Mouse (Mus musculus): ENCODE results near the gene Cep70. TPM values are rescaled to one million over a fixed set of nuclear protein-coding genes. Genes with fewer than 3 reads are reported as not detected.

Cep70 gene
- polyA plus RNA-seq, 1 experiment from 2014 or later: 50.6 TPM

GRCm38 (mm10) chr9:99242533-99243189 is 506 bp upstream of the Cep70 start:
- Histone ChIP-seq H3K9ac (peak overlapping the region; percentile 67), H3K4me3 (peak overlapping the region; percentile 72), H3K4me1 (replicated peaks) (peaks cover 20% of the 10 kb centered on the region), H3K9me3 (no peaks in the 10 kb centered on the region), H3K36me3 (no peaks in the 10 kb centered on the region), H3K27ac (replicated peaks) (no peak overlapping the region), H3K27me3 (no peaks in the 10 kb centered on the region), H3K4me2 (peak overlapping the region; percentile 65)
- 8% methylated on average over 17 of the region's 17 CpGs for WGBS
- peak; percentile 72; the same call in 1 of the 2 replicates for ATAC-seq (ENCODE audit: low FRiP score, low read depth)

DNA sequence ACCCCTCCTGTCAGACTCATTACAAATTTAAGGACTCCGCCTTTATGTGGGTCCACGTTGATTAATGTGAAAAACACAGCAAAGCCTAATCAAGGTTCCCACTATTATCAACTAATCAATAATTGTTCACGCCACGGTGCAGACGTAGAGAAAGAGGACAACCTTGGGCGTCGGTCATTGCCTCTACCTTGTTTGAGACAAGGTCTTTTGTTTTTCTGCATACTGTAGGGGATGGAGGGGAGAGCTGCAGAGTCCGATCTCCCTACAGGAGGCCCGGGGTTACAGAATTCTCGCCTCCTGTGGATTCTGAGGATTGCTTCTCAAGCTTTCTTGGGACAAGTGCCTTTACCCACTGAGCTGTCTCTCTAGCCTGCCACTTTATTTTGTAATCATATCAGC is 727 bp downstream of the Cep70 start:
- WGBS: under 1% methylated on average over 10 of the region's 10 CpGs
- Histone ChIP-seq H3K36me3 (no peaks in the 10 kb centered on the region), H3K4me1 (replicated peaks) (peaks cover 20% of the 10 kb centered on the region), H3K9me3 (no peaks in the 10 kb centered on the region), H3K4me3 (peak overlapping the region; percentile 72), H3K27ac (replicated peaks) (peak overlapping the region; percentile 90), H3K27me3 (no peaks in the 10 kb centered on the region), H3K9ac (peak overlapping the region; percentile 67), H3K4me2 (peak overlapping the region; percentile 65)
- ATAC-seq (ENCODE audit: low FRiP score, low read depth): peak; percentile 19

GRCm38 (mm10) chr9:99248304-99248703 is 5.1 kb downstream of the Cep70 start:
- Histone ChIP-seq H3K27me3 (no peaks in the 10 kb centered on the region), H3K4me1 (replicated peaks) (peaks cover 13% of the 10 kb centered on the region), H3K4me3 (no peak overlapping the region), H3K4me2 (no peak overlapping the region), H3K36me3 (no peaks in the 10 kb centered on the region), H3K9me3 (no peaks in the 10 kb centered on the region), H3K27ac (replicated peaks) (no peak overlapping the region), H3K9ac (no peak overlapping the region)
- WGBS: 58% methylated on average over 8 of the region's 8 CpGs
- no peak for ATAC-seq (ENCODE audit: low FRiP score, low read depth)

- Histone ChIP-seq H3K9ac (no peak overlapping the region), H3K27ac (replicated peaks) (no peak overlapping the region), H3K4me1 (replicated peaks) (peaks cover 13% of the 10 kb centered on the region), H3K9me3 (no peaks in the 10 kb centered on the region), H3K36me3 (peaks cover 2% of the 10 kb centered on the region; the same call in 1 of the 2 replicates), H3K27me3 (no peaks in the 10 kb centered on the region), H3K4me2 (no peak overlapping the region), H3K4me3 (no peak overlapping the region)
- 95% methylated on average over 4 of the region's 4 CpGs for WGBS
- ATAC-seq (ENCODE audit: low FRiP score, low read depth): no peak
Measured at GRCm38 (mm10) chr9:99248906-99249305, 5.7 kb downstream of the Cep70 start.

GRCm38 (mm10) chr9:99253861-99254260 is 10.7 kb downstream of the Cep70 start:
- Histone ChIP-seq H3K36me3 (peaks cover 35% of the 10 kb centered on the region), H3K4me2 (no peak overlapping the region), H3K4me1 (replicated peaks) (no peaks in the 10 kb centered on the region), H3K9me3 (no peaks in the 10 kb centered on the region), H3K27ac (replicated peaks) (no peak overlapping the region), H3K9ac (no peak overlapping the region), H3K4me3 (no peak overlapping the region), H3K27me3 (no peaks in the 10 kb centered on the region)
- ATAC-seq (ENCODE audit: low FRiP score, low read depth): no peak
- 92% methylated on average over 10 of the region's 10 CpGs for WGBS

- Histone ChIP-seq H3K27ac (replicated peaks) (no peak overlapping the region), H3K4me3 (no peak overlapping the region), H3K27me3 (no peaks in the 10 kb centered on the region), H3K36me3 (peaks cover 41% of the 10 kb centered on the region), H3K9ac (no peak overlapping the region), H3K4me1 (replicated peaks) (no peaks in the 10 kb centered on the region), H3K9me3 (no peaks in the 10 kb centered on the region), H3K4me2 (no peak overlapping the region)
- ATAC-seq (ENCODE audit: low FRiP score, low read depth): no peak
- WGBS: 93% methylated on average over 1 of the region's 1 CpGs
Measured at GRCm38 (mm10) chr9:99256206-99256605, 13.0 kb downstream of the Cep70 start.

DNA sequence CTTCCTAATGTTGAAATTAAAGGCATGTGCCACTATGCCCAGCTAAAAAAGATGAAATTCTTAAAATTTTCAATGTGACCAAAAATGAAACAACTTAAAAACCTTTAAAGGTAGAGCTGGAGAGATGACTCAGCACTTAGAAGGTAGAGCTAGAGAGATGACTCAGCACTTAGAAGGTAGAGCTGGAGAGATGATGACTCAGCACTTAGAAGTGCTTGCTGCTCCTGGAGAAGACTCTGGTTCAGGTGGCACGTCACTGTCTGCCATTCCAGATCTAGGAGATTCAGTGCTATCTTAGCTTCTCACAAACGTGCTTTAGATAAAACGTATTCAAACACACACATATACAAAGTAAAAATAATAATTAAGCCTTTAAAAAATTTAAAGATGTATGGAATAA is 13.7 kb downstream of the Cep70 start:
- Histone ChIP-seq H3K27ac (replicated peaks) (no peak overlapping the region), H3K4me2 (no peak overlapping the region), H3K4me1 (replicated peaks) (no peaks in the 10 kb centered on the region), H3K27me3 (no peaks in the 10 kb centered on the region), H3K4me3 (no peak overlapping the region), H3K9ac (no peak overlapping the region), H3K36me3 (peaks cover 41% of the 10 kb centered on the region), H3K9me3 (no peaks in the 10 kb centered on the region)
- WGBS: 93% methylated on average over 3 of the region's 3 CpGs
- no peak for ATAC-seq (ENCODE audit: low FRiP score, low read depth)

DNA sequence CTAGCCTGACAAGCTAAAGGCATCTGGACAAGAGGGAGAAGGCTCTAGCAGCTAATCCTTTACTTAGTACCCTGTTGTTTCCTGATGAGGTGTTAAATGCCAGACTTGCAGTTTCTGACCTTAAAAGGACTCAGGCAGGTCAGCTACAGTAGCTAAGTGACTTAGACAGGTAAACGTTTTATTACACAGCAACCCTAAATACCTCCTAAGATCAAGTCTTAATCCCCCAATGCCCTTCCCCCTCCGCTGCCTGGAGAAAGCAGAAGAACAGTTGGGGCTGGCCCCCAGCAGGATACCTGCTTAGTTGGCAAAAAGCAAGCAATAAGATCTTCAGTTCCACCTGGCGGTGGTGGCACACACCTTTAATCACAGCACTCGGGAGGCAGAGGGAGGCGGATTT is 15.7 kb downstream of the Cep70 start:
- 82% methylated on average over 5 of the region's 5 CpGs for WGBS

DNA sequence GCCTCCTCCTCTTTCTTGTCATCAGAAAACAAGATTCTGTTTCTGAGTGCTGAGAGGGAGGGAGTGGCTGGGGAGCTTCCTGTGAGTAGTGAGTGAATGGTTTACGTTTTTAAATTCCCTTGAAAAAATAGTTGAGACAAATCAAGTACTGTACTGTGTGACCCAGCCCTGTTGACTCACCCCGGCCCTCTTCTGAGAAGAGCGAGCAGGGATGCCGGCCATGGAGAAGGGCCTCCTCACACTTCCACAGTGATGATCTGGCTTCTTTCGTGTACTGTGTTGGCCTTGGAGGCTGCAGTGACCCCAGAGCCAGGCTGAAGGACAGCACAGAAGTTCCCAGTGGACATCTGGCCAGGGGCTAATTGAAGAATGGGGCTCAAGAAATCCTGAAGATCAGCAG is 61.1 kb downstream of the Cep70 start:
- no peak overlapping the region for H3K27ac ChIP-seq (replicated peaks)
- no peak overlapping the region for H3K4me2 ChIP-seq
- H3K4me3 ChIP-seq: no peak overlapping the region
- H3K9ac ChIP-seq: no peak overlapping the region
- H3K36me3 ChIP-seq: peaks cover 51% of the 10 kb centered on the region
- no peaks in the 10 kb centered on the region for H3K9me3 ChIP-seq
- H3K4me1 ChIP-seq (replicated peaks): no peaks in the 10 kb centered on the region
- ATAC-seq (ENCODE audit: low FRiP score, low read depth): no peak
- H3K27me3 ChIP-seq: no peaks in the 10 kb centered on the region
- 90% methylated on average over 5 of the region's 5 CpGs for WGBS

More for the DNA sequence above, 15.7 kb downstream of the Cep70 start:
- Histone ChIP-seq H3K36me3 (peaks cover 50% of the 10 kb centered on the region), H3K4me3 (no peak overlapping the region), H3K9ac (no peak overlapping the region), H3K27me3 (no peaks in the 10 kb centered on the region), H3K4me1 (replicated peaks) (no peaks in the 10 kb centered on the region), H3K9me3 (no peaks in the 10 kb centered on the region), H3K4me2 (no peak overlapping the region), H3K27ac (replicated peaks) (no peak overlapping the region)
- no peak for ATAC-seq (ENCODE audit: low FRiP score, low read depth)

DNA sequence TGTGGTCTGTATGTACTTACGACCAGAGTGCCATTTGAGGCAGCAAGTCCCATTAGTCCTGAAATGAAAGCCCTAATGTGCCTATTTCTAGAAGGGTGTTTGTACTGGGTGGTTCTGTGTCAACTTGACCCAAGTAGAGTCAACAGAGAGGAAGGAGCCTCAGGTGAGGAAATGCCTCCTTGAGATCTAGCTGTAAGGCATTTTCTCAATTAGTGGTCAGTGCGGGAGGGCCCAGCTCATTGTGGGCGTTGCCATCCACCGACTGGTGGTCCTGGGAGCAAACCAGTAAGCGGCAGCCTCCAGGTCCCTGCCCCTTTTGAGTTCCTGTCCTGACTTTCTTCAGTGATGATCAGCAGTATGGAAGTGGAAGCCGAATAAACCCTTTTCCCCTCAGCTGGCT is 63.1 kb downstream of the Cep70 start:
- no peaks in the 10 kb centered on the region for H3K9me3 ChIP-seq
- no peaks in the 10 kb centered on the region for H3K4me1 ChIP-seq (replicated peaks)
- 96% methylated on average over 6 of the region's 6 CpGs for WGBS
- no peaks in the 10 kb centered on the region for H3K27me3 ChIP-seq
- no peak for ATAC-seq (ENCODE audit: low FRiP score, low read depth)
- H3K27ac ChIP-seq (replicated peaks): no peak overlapping the region
- H3K36me3 ChIP-seq: peaks cover 43% of the 10 kb centered on the region
- no peak overlapping the region for H3K4me2 ChIP-seq
- H3K9ac ChIP-seq: no peak overlapping the region
- no peak overlapping the region for H3K4me3 ChIP-seq

DNA sequence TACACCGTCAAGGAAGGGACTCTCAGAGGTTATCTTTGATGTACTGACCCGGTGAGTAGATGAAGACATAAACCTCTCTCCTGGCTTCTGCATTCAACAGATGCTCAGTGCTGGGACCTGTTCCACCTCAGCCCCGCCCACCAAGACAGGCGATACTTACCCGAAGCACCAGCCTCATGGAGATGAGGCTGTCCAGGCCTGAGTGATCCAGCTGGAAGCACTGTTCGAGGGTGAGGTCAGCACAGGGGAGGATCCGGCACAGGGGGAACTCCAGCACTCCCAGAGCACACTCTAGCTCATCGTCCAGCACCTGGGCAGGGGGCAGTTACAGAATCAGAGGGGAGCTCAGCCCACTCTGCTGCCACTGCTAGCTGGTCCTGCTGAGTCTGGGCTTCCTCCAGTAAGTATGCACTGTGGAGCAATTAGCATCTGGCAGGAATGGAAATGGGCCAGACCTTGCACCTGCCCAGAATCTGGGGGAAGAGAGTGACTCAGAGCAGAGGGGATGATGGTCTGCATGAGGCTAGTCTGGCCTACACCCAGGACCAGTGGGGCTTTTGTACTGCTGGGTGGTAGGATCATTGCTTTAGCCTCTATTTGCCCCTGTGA is 76.3 kb downstream of the Cep70 start:
- no peaks in the 10 kb centered on the region for H3K36me3 ChIP-seq
- no peak overlapping the region for H3K9ac ChIP-seq
- no peaks in the 10 kb centered on the region for H3K27me3 ChIP-seq
- no peak overlapping the region for H3K27ac ChIP-seq (replicated peaks)
- 58% methylated on average over 8 of the region's 8 CpGs for WGBS
- no peaks in the 10 kb centered on the region for H3K9me3 ChIP-seq
- no peak overlapping the region for H3K4me2 ChIP-seq
- ATAC-seq (ENCODE audit: low FRiP score, low read depth): no peak
- no peaks in the 10 kb centered on the region for H3K4me1 ChIP-seq (replicated peaks)
- no peak overlapping the region for H3K4me3 ChIP-seq

GRCm38 (mm10) chr9:99320006-99320405 is 76.8 kb downstream of the Cep70 start:
- H3K36me3 ChIP-seq: no peaks in the 10 kb centered on the region
- no peak for ATAC-seq (ENCODE audit: low FRiP score, low read depth)
- no peak overlapping the region for H3K4me3 ChIP-seq
- H3K9ac ChIP-seq: no peak overlapping the region
- WGBS: 80% methylated on average over 8 of the region's 8 CpGs
- no peak overlapping the region for H3K27ac ChIP-seq (replicated peaks)
- no peaks in the 10 kb centered on the region for H3K9me3 ChIP-seq
- no peaks in the 10 kb centered on the region for H3K27me3 ChIP-seq
- H3K4me1 ChIP-seq (replicated peaks): no peaks in the 10 kb centered on the region
- H3K4me2 ChIP-seq: no peak overlapping the region
